Mouse (Mus musculus) layer of hippocampus, postnatal 36 days (tissue): ENCODE measurements at regions not wholly inside any gene's neighbourhood (a gene's known extent, or its start where the extent isn't known, plus 50 kb on each side); places are given as distances from the start of the nearest gene placed in this dataset.

Experiments
- DNase-seq, 2 experiments: peaks; one replicate each; pipeline ENCODE4 v3.0.0; 2022

DNA sequence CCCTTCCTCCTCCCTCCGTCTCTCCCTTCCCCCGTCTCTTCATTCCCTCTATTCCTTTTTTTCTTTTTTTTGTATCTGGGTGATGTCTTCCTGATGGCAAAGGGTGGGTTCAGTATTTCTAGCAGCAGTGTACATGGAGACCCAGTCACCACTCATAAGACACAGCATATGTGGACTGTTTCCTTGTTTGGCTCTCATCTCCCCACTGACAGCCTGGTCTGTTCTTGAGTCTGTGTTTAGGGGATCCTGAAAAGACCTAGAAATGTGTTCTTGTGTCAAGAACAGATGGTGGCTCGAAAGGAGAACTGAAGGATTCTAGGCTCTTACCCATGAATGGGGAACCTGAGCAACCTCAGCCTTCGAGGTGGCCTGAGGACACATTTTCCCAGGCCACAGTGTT, 124.0 kb upstream of the Clnk start:
- no peak for DNase-seq

DNA sequence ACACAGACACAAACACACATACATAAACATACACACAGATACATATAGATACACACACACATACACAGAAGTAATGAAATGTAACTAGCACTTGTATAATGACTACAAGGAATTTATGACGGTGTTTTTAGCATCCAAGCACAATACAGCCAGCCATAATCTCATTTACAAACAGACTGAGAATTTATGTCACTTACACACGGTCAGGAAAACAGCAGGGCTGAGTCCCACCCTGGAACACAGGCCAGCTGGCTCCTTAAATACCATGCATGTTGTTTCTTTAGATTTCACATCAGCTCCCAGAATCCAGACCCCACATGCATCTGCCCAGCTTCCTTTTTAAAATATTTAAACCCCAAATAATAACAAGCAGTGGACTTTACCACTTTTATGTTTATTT, 123.1 kb upstream of the Clnk start:
- no peak for DNase-seq

DNA sequence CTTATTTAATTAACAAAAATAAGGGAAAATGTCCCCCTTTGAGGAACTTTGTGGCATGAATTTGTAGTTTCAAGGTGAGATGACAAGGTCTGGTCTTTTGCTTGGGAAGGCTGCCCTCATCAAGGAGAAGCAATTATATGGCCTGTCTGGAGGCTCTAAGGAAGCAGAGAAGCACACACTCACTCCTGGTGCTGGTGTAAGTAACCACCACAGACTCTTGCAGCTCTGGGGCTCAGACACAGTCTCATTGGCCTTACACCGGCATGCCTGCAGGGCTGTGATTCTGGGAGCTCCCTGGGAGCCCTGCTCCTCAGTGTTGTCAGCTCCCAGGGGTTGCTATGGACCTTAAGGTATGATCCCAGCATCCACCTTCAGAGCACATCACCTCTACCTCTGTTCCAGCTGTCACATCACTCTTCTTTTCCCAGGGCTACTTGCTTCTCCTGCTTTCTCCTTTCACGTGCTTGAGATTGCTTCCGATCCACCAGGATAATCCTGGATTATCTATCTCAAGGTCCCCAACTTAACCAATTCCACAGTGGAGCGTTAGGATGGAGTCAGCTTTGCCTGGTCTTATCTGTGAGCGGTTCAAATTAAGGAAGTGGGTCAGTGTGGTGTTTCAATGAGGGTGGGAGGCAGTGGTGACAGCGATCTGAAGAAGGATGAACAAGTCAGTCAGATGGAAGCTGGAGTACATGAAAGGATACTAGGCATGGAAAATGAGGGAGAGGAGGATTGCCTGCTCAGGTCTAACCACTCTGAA, 96.0 kb upstream of the Clnk start:
- no peak for DNase-seq

DNA sequence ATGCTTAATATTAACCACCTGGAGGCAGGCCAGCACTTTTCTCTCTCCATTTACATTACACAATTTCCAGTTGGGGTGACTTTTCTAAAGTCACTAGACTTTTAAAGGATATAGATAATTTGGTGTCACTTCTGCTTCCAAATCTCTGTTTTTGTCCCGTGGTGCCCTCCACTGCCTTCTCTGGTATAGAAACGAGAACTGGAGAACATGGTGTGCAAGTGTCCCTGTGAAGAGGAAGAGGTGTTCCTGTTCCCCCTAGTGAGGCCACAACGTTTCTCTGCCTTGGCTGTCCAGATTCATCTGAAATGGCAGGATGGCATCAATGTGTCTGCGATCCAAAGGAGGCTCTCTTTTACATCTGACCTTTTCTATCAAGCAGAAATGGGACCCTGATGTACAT, 93.9 kb upstream of the Clnk start:
- DNase-seq = no peak

DNA sequence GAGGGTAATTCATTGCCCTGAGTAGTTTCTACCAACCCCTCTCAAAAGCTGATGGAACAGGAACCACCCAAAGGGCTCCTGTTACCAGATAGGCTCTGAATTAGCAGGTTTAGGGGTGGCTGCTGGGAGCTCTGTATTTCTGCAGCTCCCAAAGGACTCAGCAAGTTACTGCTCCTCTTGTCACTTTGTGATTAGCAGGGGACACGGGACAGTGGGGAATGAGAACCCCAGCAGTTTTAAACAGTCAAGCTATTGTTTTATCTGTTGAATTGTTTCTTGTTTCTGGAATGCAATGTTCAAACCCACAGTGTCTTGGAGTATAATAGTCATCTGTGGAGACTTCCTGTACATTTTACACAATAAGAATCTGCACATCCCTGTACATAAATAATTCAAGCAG, 90.4 kb upstream of the Clnk start:
- no peak for DNase-seq

DNA sequence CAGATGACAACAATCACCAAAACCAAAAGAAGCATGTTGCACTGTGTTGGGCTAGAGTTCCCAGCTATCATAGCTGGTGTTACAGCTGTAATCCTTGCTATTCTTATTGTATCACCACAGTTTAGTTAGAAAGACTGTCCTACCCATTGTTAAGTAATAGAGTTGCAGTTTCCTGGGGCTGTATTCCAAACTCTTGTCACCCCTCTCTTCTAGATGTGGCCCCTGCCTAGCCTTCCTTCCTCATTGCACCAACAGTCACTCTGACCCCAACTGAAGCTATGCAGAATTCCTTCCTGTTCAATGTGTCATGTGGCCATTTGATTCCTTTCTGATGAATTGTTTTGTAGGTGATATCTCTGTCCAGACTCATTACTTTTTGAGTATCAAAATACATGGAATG, 87.8 kb upstream of the Clnk start:
- DNase-seq = no peak

DNA sequence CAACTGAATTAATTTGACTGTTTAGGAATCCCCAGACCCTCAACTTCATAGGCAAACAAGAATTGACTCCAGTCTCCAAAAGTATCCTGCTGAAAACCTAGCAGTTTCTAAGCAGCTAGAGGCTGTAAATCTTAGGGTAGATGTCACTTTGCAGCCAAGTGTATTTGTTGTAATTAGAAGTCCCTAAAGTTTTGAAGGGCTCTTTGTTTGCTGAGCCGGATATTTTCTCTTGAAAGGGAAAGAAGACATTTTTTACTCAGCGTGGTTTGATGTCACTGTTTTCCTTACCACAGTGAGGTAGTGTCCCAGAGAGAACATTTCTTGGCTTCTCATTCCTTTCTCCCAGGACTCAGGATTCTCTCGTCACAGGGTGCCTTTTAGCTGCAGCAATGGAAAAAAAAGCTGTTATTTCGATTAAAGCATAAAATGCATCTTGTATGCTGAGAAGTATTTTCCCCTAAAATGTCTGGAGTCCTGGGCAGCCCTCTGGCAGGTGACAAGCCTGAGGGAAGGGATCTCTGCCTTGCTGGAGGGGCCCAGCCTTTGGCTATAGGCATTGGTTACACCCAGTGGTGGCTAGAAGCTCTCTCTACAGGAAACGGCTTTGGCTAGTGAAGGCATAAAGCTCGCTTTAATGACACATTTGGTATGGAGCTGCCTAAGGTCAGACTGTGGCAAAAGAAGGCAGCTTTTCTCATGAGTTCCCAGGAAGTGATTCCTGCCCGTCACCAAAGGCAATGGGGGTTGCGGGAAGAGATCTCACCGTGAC, 74.1 kb upstream of the Clnk start:
- no peak for DNase-seq

DNA sequence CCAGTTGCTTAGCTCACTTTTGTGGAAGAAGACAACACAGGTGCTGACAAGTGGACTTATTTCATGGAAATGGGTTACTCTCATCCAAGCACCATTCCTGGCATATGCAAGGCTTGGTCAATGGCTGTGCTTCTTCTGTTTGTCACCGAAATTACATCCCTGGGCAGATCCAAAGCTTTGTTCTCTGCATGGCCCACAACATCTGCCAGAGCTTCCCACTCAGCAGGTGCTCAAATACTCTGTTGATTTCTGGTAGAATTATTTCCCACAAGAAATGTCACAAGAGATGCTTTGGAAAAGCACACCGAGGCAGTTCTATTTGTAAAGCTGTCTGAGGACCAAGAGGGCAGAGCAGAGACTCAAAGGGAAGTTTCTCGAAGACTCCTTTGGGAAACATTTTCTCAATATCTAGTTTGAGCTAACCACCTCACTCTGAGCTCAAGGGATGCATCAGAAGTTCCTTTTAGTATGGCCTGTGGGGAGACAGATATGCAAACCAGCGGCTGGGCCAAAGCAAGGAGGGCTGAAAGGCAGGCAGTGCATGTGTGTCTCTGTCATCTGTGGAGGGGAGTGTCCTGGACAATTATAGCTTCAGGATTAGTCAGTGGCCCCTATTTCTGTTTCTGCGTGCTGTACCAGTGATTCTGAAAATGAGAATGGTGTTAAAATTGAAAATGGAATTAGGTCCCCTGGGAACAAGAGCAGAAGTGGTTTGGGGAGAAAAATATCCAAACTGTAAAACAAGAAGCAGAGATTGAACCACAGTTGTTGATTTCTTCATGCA, 69.5 kb upstream of the Clnk start:
- DNase-seq = peak in 1 of 2 experiments; percentile 11

DNA sequence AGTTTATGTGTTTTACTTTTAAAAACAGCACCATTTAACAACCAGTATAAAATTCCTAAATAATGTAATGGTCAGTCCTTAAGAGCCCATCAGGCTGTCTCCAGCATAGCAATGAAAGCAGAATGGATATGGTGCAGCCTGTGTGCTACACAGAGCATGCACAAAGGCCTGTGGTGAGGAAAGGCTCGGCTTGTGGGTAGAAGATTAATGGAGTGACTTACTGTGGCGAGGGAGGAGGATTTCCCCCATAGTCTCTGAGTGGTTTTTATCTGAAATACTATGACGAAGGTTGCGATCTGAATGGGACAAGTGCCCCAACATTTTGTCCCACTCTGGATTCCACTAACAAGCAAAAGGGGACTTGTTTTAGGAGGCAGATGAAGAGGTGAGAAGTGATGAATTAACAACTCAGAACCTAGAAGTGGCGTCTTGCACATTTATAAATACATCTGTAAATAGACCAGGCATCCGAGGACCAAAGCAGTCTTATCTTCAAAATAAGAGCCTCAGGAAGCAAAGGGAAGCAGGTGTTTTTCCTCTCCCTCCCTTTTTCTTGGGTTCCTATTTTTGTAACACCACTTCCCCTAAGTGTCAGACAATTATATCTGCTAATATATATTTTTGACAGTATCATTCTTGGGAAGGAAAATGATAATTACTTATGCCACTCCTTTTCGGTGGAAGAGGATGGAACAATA, 55.9 kb upstream of the Clnk start:
- DNase-seq = no peak

DNA sequence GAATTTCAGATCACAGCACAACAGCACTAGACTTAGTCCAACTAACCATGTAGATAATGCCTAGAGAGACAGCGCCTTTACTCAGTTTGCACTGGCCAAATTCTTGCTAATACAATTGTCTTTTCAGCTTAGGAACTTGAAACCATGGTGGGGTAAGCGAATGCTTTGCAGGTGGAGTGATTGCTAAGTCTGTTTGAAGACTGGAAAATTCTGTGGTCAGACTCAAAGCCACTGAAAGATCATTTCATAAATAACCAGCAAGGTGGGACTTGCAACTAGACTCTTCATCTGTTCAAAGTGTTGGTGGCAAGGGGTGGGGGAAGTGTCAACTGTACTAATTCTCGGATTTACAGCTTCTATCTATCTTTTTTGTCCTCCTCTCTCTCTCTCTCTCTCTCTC, 50.4 kb upstream of the Clnk start:
- DNase-seq = no peak
